Mouse (Mus musculus): ENCODE data around the gene Bahd1. TPM values are rescaled to one million over a fixed set of nuclear protein-coding genes. Genes with fewer than 3 reads are reported as not detected.
A peak's percentile ranks its signal among the peaks of the same experiment; 100 is the strongest.

Bahd1 gene
- polyA plus RNA-seq, 1 experiment from 2014 or later, result 3.4 TPM

DNA sequence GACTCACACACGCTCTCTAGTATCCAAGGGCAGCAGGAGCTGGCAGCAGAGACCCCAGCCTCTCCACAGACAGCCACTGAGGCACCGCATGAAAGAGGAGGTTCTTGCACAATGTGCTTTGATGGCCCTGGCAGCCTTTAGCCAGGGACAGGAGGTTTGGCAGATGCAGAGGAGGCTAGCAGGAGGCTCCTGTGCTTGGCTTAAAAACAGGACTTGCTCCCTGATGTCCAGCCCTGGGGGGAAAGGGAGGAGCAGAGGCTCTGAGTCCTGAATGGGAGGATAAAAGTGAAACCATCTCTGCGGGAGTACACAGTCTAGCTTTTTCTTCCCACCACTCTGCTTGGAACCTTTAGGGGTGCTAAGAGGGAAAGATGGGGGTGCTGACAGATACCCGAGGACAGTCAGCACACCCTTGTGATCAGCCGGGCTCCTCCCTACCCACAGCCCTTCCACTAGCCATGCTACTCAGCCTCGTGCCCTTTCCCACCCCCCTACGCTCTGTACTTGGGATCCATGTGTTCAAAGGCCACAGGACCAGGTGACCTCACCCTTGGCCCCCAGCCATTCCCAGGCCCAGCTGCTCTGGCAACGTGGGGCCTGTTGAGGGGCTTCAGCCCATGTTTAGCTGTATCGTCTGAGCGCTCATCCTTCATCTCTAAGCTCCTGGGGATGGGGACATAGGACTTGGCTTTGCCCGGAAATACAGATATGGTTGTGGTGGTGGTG lies 13.5 kb downstream of the Bahd1 start:
- no peak overlapping the region for H3K27ac ChIP-seq (ENCODE audit: low read length)
- no peak overlapping the region for H3K9ac ChIP-seq (ENCODE audit: low read length)
- H3K4me2 ChIP-seq (ENCODE audit: low read depth, low read length), result peak overlapping the region; percentile 14; the same call in 1 of the 2 replicates
- peaks cover 13% of the 10 kb centered on the region for H3K4me1 ChIP-seq (ENCODE audit: control insufficient read depth, insufficient read depth, low read length)
- no peaks in the 10 kb centered on the region for H3K27me3 ChIP-seq (ENCODE audit: control insufficient read depth, insufficient read depth, low read length)
- H3K36me3 ChIP-seq (ENCODE audit: control insufficient read depth, insufficient read depth, low read length), result 0 out of 2 replicates have a peak, but pooled peaks cover 3% of the 10 kb centered on the region
- ATAC-seq (ENCODE audit: insufficient read depth, low FRiP score), result no peak
- WGBS, result 42% methylated on average over 11 of the region's 11 CpGs
- no peak overlapping the region for H3K4me3 ChIP-seq (replicated peaks; ENCODE audit: low read length)
- H3K9me3 ChIP-seq (replicated peaks; ENCODE audit: control insufficient read depth, low read length), result no peaks in the 10 kb centered on the region

DNA sequence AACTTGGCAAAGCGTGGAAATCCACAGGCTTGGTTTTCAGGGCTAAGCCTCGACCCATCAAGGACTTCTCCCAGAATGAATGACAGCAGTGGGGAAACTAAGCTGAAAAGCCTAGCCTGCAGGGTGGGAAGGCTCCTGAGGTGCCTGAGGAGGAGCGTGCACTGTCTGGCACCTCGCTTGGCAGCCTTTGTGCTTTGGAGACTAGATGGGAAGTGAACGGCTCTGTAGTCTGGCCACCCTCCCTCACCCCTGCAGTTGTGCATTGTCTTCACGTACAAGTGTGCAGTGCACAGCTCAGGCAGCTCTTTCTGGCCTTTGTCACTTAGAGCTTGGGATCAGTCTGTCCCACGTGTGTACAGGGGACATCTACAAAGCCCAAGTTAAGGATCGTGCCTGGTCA lies 14.5 kb downstream of the Bahd1 start:
- WGBS, result 62% methylated on average over 8 of the region's 8 CpGs
- Histone ChIP-seq H3K9ac (ENCODE audit: low read length) (no peak overlapping the region), H3K4me3 (replicated peaks; ENCODE audit: low read length) (no peak overlapping the region), H3K27ac (ENCODE audit: low read length) (no peak overlapping the region), H3K4me2 (ENCODE audit: low read depth, low read length) (no peak overlapping the region), H3K4me1 (ENCODE audit: control insufficient read depth, insufficient read depth, low read length) (peaks cover 13% of the 10 kb centered on the region), H3K36me3 (ENCODE audit: control insufficient read depth, insufficient read depth, low read length) (0 out of 2 replicates have a peak, but pooled peaks cover 3% of the 10 kb centered on the region), H3K9me3 (replicated peaks; ENCODE audit: control insufficient read depth, low read length) (no peaks in the 10 kb centered on the region), H3K27me3 (ENCODE audit: control insufficient read depth, insufficient read depth, low read length) (no peaks in the 10 kb centered on the region)
- no peak for ATAC-seq (ENCODE audit: insufficient read depth, low FRiP score)

DNA sequence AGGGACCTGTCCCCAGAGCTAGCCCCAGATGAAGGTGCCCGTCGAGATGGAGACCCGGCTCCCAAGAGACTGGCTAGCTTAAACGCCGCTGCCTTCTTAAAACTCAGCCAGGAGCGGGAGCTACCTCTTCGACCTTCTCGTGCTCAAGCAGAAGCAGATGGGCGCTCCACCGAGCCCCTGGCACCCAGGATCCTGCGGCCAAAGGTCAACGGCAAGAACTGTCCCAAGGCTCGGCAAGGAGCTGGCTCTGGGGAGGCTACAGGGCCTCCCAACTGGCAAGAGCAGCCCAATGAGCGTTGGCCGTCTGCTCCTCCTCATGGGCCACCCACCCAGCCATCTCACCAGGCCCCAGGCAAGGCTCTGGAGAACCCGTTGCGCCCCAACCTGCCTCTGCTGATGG lies 16.3 kb downstream of the Bahd1 start:
- Histone ChIP-seq H3K27me3 (ENCODE audit: control insufficient read depth, insufficient read depth, low read length) (no peaks in the 10 kb centered on the region), H3K4me1 (ENCODE audit: control insufficient read depth, insufficient read depth, low read length) (peaks cover 13% of the 10 kb centered on the region), H3K36me3 (ENCODE audit: control insufficient read depth, insufficient read depth, low read length) (0 out of 2 replicates have a peak, but pooled peaks cover 3% of the 10 kb centered on the region), H3K9me3 (replicated peaks; ENCODE audit: control insufficient read depth, low read length) (no peaks in the 10 kb centered on the region), H3K4me3 (replicated peaks; ENCODE audit: low read length) (no peak overlapping the region), H3K4me2 (ENCODE audit: low read depth, low read length) (no peak overlapping the region), H3K9ac (ENCODE audit: low read length) (no peak overlapping the region), H3K27ac (ENCODE audit: low read length) (no peak overlapping the region)
- ATAC-seq (ENCODE audit: insufficient read depth, low FRiP score), result no peak
- WGBS, result 88% methylated on average over 17 of the region's 17 CpGs

DNA sequence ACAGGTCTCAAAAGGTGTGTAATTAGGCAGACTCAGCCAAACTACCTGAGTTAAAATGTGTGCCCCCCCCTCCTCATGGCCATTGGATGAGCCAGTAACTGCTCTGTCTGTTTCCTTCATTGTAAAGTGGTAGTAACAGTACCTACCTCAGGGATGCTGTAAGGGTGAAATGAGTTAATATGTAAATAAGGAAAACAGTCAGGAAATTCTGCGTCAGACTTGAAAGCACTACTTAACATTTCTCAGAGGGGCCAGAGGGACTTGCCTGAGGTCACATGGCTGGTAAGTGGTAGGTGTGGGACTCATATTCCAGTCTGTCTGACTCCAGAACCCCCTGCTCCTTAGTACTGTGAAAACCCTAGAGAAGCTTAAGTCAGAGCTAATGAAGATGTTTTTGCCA lies 18.4 kb downstream of the Bahd1 start:
- Histone ChIP-seq H3K9ac (ENCODE audit: low read length) (no peak overlapping the region), H3K27ac (ENCODE audit: low read length) (no peak overlapping the region), H3K4me2 (ENCODE audit: low read depth, low read length) (no peak overlapping the region), H3K9me3 (replicated peaks; ENCODE audit: control insufficient read depth, low read length) (no peaks in the 10 kb centered on the region), H3K4me1 (ENCODE audit: control insufficient read depth, insufficient read depth, low read length) (peaks cover 7% of the 10 kb centered on the region), H3K27me3 (ENCODE audit: control insufficient read depth, insufficient read depth, low read length) (no peaks in the 10 kb centered on the region), H3K36me3 (ENCODE audit: control insufficient read depth, insufficient read depth, low read length) (0 out of 2 replicates have a peak, but pooled peaks cover 12% of the 10 kb centered on the region), H3K4me3 (replicated peaks; ENCODE audit: low read length) (no peak overlapping the region)
- WGBS, result 59% methylated on average over 1 of the region's 1 CpGs
- ATAC-seq (ENCODE audit: insufficient read depth, low FRiP score), result no peak

DNA sequence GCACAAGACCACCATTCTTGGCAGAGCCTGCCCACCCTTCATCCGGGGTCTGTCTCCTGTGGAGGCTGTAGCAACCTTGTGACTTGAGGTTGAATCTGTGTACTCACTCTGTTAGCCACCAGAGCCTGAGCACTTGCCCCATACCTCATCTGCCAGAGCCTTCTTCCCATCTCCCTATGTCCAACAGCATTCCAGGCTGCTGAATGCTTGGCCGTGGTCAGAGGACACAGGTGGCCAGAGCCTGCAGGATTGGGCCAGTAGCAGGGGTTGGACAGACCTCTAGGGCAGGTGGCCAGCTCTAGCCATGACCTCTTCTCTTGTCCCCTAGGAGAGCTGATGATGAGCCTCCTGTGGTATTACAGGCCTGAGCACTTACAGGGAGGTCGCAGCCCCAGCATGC lies 20.3 kb downstream of the Bahd1 start:
- H3K9ac ChIP-seq (ENCODE audit: low read length), result no peak overlapping the region
- no peak overlapping the region for H3K4me3 ChIP-seq (replicated peaks; ENCODE audit: low read length)
- no peaks in the 10 kb centered on the region for H3K4me1 ChIP-seq (ENCODE audit: control insufficient read depth, insufficient read depth, low read length)
- H3K36me3 ChIP-seq (ENCODE audit: control insufficient read depth, insufficient read depth, low read length), result 0 out of 2 replicates have a peak, but pooled peaks cover 12% of the 10 kb centered on the region
- no peak overlapping the region for H3K27ac ChIP-seq (ENCODE audit: low read length)
- WGBS, result 80% methylated on average over 3 of the region's 3 CpGs
- ATAC-seq (ENCODE audit: insufficient read depth, low FRiP score), result no peak
- no peaks in the 10 kb centered on the region for H3K27me3 ChIP-seq (ENCODE audit: control insufficient read depth, insufficient read depth, low read length)
- no peaks in the 10 kb centered on the region for H3K9me3 ChIP-seq (replicated peaks; ENCODE audit: control insufficient read depth, low read length)
- no peak overlapping the region for H3K4me2 ChIP-seq (ENCODE audit: low read depth, low read length)

DNA sequence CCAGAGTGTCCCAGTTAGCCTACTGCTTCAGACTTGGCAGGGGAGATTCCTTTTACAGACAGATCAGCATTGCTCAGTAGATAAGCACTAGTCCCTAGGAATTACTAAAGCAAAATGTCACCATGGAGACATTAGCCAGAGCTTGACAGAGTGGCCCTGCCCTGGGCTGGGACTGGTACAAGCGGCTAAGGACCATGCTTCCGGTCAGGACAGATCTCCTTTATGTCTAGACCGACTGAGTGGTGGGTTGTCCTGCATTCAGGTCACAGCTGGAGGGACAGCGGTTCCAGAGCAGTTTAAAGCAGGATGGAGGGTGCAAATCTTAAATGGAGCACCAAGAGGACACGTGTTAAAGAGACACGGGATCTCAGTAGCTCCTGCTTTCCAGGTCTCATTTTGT lies 25.8 kb downstream of the Bahd1 start:
- WGBS, result 2% methylated on average over 6 of the region's 6 CpGs
- Histone ChIP-seq H3K27ac (ENCODE audit: low read length) (no peak overlapping the region), H3K4me1 (ENCODE audit: control insufficient read depth, insufficient read depth, low read length) (peaks cover 21% of the 10 kb centered on the region), H3K9me3 (replicated peaks; ENCODE audit: control insufficient read depth, low read length) (no peaks in the 10 kb centered on the region), H3K9ac (ENCODE audit: low read length) (peak overlapping the region; percentile 84), H3K4me3 (replicated peaks; ENCODE audit: low read length) (peak overlapping the region; percentile 67), H3K36me3 (ENCODE audit: control insufficient read depth, insufficient read depth, low read length) (0 out of 2 replicates have a peak, but pooled peaks cover 10% of the 10 kb centered on the region), H3K4me2 (ENCODE audit: low read depth, low read length) (peak overlapping the region; percentile 77), H3K27me3 (ENCODE audit: control insufficient read depth, insufficient read depth, low read length) (no peaks in the 10 kb centered on the region)
- peak; percentile 49 for ATAC-seq (ENCODE audit: insufficient read depth, low FRiP score)

DNA sequence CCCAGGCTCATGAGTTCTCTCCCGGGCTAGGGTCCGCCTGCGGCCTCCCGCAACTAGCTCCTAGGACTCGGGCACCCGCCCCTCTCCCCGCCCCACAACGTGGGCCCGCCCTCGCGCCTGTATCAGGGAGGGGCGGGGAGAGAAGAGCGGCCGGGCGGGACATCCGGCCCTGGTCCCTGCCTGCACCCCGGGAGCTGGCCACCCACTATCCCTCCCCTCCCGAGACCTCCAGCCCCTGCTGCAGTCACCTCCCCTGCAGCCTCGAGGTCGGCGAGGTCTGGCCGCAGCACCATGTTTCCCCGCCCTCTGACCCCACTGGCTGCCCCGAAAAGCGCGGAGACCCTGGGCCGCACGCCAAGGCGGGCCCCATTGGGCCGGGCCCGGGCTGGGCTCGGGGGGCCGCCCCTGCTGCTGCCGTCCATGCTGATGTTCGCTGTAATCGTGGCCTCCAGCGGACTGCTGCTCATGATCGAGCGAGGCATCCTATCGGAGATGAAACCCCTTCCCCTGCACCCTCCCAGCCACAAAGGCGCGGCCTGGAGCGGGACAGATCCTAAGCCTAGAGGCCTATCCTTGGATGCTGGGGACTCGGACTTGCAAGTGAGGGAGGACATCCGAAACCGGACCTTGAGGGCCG lies 26.3 kb downstream of the Bahd1 start, which contains the start of gene Chst14:
Chst14 (plus strand) TSS at position 136 of the 637 bp plus-strand sequence.
- 0 out of 2 replicates have a peak, but pooled peaks cover 10% of the 10 kb centered on the region for H3K36me3 ChIP-seq (ENCODE audit: control insufficient read depth, insufficient read depth, low read length)
- H3K27ac ChIP-seq (ENCODE audit: low read length), result peak within 1 kb of the TSS; percentile 61
- H3K9ac ChIP-seq (ENCODE audit: low read length), result peak within 1 kb of the TSS; percentile 84
- peaks cover 21% of the 10 kb centered on the region for H3K4me1 ChIP-seq (ENCODE audit: control insufficient read depth, insufficient read depth, low read length)
- 1% methylated on average over 40 of the region's 47 CpGs for WGBS
- peak within 1 kb of the TSS; percentile 67 for H3K4me3 ChIP-seq (replicated peaks; ENCODE audit: low read length)
- H3K9me3 ChIP-seq (replicated peaks; ENCODE audit: control insufficient read depth, low read length), result no peaks in the 10 kb centered on the region
- H3K4me2 ChIP-seq (ENCODE audit: low read depth, low read length), result peak within 1 kb of the TSS; percentile 77
- no peaks in the 10 kb centered on the region for H3K27me3 ChIP-seq (ENCODE audit: control insufficient read depth, insufficient read depth, low read length)
- peak; percentile 95 for ATAC-seq (ENCODE audit: insufficient read depth, low FRiP score)

DNA sequence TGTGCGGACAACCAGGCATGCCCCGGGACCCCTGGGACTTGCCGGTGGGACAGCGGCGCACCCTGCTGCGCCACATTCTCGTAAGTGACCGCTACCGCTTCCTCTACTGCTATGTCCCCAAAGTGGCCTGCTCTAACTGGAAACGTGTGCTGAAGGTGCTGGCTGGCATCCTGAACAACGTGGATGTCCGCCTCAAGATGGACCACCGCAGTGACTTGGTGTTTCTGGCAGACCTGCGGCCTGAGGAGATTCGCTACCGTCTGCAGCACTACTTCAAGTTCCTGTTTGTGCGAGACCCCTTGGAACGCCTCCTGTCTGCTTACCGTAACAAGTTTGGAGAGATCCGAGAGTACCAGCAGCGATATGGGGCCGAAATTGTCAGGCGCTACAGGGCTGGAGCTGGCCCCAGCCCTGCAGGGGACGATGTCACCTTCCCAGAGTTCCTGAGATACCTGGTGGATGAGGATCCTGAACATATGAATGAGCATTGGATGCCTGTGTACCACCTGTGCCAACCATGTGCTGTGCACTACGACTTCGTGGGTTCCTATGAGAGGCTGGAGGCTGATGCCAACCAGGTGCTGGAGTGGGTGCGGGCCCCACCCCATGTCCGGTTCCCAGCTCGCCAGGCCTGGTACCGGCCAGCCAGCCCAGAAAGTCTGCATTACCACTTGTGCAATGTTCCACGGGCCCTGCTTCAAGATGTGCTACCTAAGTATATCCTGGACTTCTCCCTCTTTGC lies 27.0 kb downstream of the Bahd1 start:
- H3K4me3 ChIP-seq (replicated peaks; ENCODE audit: low read length), result peak overlapping the region; percentile 67
- no peak for ATAC-seq (ENCODE audit: insufficient read depth, low FRiP score)

More for the DNA sequence above, 27.0 kb downstream of the Bahd1 start:
- H3K9me3 ChIP-seq (replicated peaks; ENCODE audit: control insufficient read depth, low read length), result no peaks in the 10 kb centered on the region
- no peaks in the 10 kb centered on the region for H3K27me3 ChIP-seq (ENCODE audit: control insufficient read depth, insufficient read depth, low read length)
- 0 out of 2 replicates have a peak, but pooled peaks cover 8% of the 10 kb centered on the region for H3K36me3 ChIP-seq (ENCODE audit: control insufficient read depth, insufficient read depth, low read length)
- peak overlapping the region; percentile 84 for H3K9ac ChIP-seq (ENCODE audit: low read length)
- H3K4me2 ChIP-seq (ENCODE audit: low read depth, low read length), result peak overlapping the region; percentile 77
- WGBS, result 31% methylated on average over 31 of the region's 31 CpGs
- peak overlapping the region; percentile 61 for H3K27ac ChIP-seq (ENCODE audit: low read length)
- H3K4me1 ChIP-seq (ENCODE audit: control insufficient read depth, insufficient read depth, low read length), result peaks cover 21% of the 10 kb centered on the region

All from stomach, embryonic 16.5 days (tissue).